Mouse (Mus musculus) hindbrain, embryonic 12.5 days (tissue): ENCODE measurements around the gene Pcnp. TPM values are rescaled to one million over a fixed set of nuclear protein-coding genes. Genes with fewer than 3 reads are reported as not detected.
"Not testable (repeated sequence)": the region's sequence is repeated elsewhere in the genome, so short reads cannot be mapped to it uniquely, and the experiment has no call there.

Experiments
- ATAC-seq: fragments of 200-750 bp; cut with Nextera tagmentation; 2 replicates; pipeline ENCODE4 v1.8.0; 2017; ENCODE audit warnings: moderate TSS enrichment; ENCODE audit not compliant: low FRiP score
- H3K27ac ChIP-seq: fragments of 300-500 bp; sonication (generic); 2 replicates; pipeline ENCODE4 v1.5.1; 2016; ENCODE audit warnings: mild to moderate bottlenecking
- H3K27me3 ChIP-seq: fragments of 300-500 bp; sonication (generic); 2 replicates; pipeline ENCODE4 v1.6.1; 2016; ENCODE audit warnings: mild to moderate bottlenecking
- H3K36me3 ChIP-seq: fragments of 300-500 bp; sonication (generic); 2 replicates; pipeline ENCODE4 v1.6.1; 2016; ENCODE audit warnings: mild to moderate bottlenecking
- H3K4me1 ChIP-seq: fragments of 300-500 bp; sonication (generic); 2 replicates; pipeline ENCODE4 v1.6.1; 2016
- H3K4me2 ChIP-seq: fragments of 300-500 bp; sonication (generic); replicated peaks from 2 replicates; pipeline ENCODE4 v1.6.1; 2016; ENCODE audit warnings: mild to moderate bottlenecking
- H3K4me3 ChIP-seq: fragments of 300-500 bp; sonication (generic); 2 replicates; pipeline ENCODE4 v1.5.1; 2016; ENCODE audit warnings: mild to moderate bottlenecking
- H3K9ac ChIP-seq: fragments of 300-500 bp; sonication (generic); 2 replicates; pipeline ENCODE4 v1.6.1; 2016; ENCODE audit warnings: mild to moderate bottlenecking, moderate library complexity
- H3K9me3 ChIP-seq: fragments of 300-500 bp; sonication (generic); replicated peaks from 2 replicates; pipeline ENCODE4 v1.6.1; 2016; ENCODE audit warnings: mild to moderate bottlenecking
- WGBS: fragments of 180-500 bp; shearing (Covaris S2); methylation state at CpG from one replicate; pipeline ENCODE4 v1.1.7; 2016; 5-methylcytosine and 5-hydroxymethylcytosine counted together
- polyA plus RNA-seq: library from polyadenylated mRNA; unstranded; fragments of >200 nt; fragmentation: Nextera tagmentation; extraction: Ambion mirVana; gene quantifications from 2 replicates; pipeline ENCODE4 v1.2.1, GENCODE M21; 2016

Gene Pcnp
- polyA plus RNA-seq, 1 experiment from 2014 or later = 270 TPM

DNA sequence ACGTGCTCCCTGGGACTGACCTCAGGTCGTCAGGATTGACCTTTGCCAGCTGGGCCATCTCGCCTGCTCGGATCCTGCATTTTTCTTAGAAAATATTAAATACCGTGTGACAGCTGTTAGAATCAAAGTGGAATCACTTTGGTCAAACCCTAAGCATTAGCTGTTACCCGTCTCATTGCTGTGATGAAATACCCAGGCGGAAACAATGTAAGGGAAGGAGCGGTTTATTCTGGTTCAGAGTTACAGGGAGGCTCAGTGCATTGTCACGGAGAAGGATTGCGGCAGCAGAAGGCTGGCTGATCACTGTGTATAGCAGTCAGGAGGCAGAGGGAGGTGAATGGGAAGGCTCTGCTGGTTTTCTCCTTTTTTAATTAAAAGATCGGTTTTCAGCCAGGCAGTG, 33.4 kb upstream of the Pcnp start:
- no peaks in the 10 kb centered on the region for H3K9me3 ChIP-seq
- H3K27ac ChIP-seq = no peak overlapping the region
- ATAC-seq = no peak
- no peak overlapping the region for H3K9ac ChIP-seq
- H3K4me1 ChIP-seq = no peaks in the 10 kb centered on the region
- H3K4me2 ChIP-seq = no peak overlapping the region
- whole genome bisulfite sequencing = 49% methylated on average over 11 of the region's 11 CpGs
- no peaks in the 10 kb centered on the region for H3K27me3 ChIP-seq
- no peaks in the 10 kb centered on the region for H3K36me3 ChIP-seq
- no peak overlapping the region for H3K4me3 ChIP-seq

DNA sequence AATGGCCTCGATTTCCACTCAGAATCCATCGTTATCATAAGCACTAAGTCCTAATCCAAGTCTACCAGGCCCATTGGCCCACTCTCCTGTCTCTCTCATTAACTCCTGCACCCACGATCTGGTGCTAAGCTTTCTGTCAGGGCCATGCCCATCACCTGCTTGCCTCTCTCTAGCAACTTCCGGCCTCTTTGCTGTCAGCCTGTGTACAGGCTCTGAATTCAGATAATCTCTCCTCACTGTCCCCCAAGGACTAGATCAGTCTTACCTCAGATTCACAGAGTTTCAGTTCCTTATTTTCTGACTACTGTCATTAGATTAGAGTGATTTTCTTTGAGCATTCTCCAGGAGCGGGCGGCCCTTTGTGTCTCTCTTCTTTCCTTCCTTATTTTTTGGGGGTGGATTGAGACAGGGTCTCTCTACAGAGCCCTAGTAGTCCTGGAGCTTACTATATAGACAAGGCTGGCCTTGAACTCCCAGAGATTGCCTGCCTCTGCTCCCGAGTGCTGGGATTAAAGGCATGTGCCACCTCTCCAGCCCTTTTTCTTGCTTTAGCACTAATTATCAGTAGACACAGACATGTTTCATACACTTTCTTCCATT, 32.6 kb upstream of the Pcnp start:
- no peaks in the 10 kb centered on the region for H3K9me3 ChIP-seq
- H3K4me2 ChIP-seq = no peak overlapping the region
- no peaks in the 10 kb centered on the region for H3K36me3 ChIP-seq
- H3K9ac ChIP-seq = no peak overlapping the region
- 78% methylated on average over 7 of the region's 7 CpGs for WGBS
- no peak overlapping the region for H3K4me3 ChIP-seq
- no peaks in the 10 kb centered on the region for H3K27me3 ChIP-seq
- no peak for ATAC-seq
- H3K27ac ChIP-seq = no peak overlapping the region
- no peaks in the 10 kb centered on the region for H3K4me1 ChIP-seq

DNA sequence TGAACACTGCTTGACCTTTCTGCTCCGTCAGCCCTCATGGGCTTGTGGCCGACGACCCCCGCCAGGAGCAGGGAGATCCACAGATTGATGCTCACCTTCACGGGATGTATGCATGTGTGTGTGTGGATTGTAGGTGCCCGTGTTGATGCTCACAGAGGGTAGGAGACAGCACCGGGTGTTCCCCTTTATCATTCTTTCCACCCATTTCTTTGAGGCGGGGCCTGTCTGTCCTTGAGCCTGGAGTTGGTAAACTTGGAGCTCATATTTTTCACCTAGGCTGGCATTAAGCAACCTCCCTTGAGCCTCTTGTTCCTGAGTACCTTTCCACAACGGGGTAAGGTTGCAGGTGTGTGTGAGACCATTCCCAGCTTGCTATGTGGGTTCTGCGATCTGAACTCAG, 28.6 kb upstream of the Pcnp start:
- no peak for ATAC-seq
- no peaks in the 10 kb centered on the region for H3K36me3 ChIP-seq
- H3K27ac ChIP-seq = no peak overlapping the region
- H3K9ac ChIP-seq = no peak overlapping the region
- H3K4me3 ChIP-seq = no peak overlapping the region
- H3K27me3 ChIP-seq = no peaks in the 10 kb centered on the region
- no peaks in the 10 kb centered on the region for H3K9me3 ChIP-seq
- H3K4me2 ChIP-seq = no peak overlapping the region
- H3K4me1 ChIP-seq = no peaks in the 10 kb centered on the region
- WGBS = 70% methylated on average over 10 of the region's 10 CpGs

DNA sequence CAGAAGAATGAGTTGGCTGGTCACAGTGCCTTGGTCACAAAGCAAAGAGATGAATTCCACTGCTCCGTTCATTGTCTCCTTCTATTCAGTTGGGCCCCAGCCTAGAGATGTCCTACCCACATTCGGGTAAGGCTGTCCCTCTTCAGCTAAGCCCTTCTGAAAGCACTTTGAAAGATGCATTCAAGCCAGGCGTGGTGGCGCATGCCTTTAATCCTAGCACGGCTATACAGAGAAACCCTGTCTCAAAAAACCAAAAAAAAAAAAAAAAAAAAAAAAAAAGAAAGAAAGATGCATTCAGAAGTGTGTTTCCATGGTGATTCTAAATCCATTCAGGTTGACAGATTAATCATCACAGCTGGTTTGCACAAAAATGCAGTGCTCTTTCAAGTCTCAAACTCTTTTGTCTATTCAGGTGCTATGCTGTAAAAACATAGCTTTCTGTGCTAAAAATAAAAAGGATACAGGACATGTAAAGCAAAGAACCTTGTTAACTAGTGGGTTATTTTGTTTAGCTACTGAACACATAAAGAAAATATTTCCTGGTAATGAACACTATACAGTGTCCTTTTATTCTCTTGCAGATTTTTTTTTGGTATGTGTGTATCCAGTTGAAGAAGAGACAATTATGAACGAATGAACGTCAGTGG, 27.5 kb upstream of the Pcnp start:
- Histone ChIP-seq H3K27me3 (no peaks in the 10 kb centered on the region), H3K36me3 (no peaks in the 10 kb centered on the region), H3K4me2 (no peak overlapping the region), H3K4me3 (no peak overlapping the region), H3K9ac (no peak overlapping the region), H3K27ac (no peak overlapping the region), H3K9me3 (no peaks in the 10 kb centered on the region), H3K4me1 (no peaks in the 10 kb centered on the region)
- 29% methylated on average over 7 of the region's 7 CpGs for WGBS
- peak; percentile 75 for ATAC-seq

DNA sequence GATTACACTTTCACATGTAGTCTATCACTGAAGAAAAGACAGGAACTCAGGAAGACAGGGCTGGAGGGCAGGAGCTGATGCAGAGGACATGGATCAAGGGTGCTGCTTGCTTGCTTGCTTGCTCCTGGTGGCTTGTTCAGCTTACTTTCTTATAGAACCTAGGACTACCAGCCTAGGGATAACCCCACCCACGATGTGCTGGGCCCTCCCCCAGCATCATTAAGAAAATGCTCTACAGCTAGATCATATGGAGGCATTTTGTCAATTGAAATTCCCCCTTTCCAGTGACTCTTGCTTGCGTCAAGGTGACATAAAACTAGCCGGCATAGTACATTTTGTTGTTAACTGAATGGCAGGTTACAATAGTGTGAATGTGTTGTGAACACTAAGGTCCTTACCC, 26.4 kb upstream of the Pcnp start:
- 88% methylated on average over 3 of the region's 3 CpGs for WGBS
- H3K4me1 ChIP-seq = no peaks in the 10 kb centered on the region
- H3K27ac ChIP-seq = no peak overlapping the region
- no peak overlapping the region for H3K9ac ChIP-seq
- H3K36me3 ChIP-seq = no peaks in the 10 kb centered on the region
- no peak overlapping the region for H3K4me2 ChIP-seq
- H3K27me3 ChIP-seq = no peaks in the 10 kb centered on the region
- no peak for ATAC-seq
- no peak overlapping the region for H3K4me3 ChIP-seq
- H3K9me3 ChIP-seq = no peaks in the 10 kb centered on the region

DNA sequence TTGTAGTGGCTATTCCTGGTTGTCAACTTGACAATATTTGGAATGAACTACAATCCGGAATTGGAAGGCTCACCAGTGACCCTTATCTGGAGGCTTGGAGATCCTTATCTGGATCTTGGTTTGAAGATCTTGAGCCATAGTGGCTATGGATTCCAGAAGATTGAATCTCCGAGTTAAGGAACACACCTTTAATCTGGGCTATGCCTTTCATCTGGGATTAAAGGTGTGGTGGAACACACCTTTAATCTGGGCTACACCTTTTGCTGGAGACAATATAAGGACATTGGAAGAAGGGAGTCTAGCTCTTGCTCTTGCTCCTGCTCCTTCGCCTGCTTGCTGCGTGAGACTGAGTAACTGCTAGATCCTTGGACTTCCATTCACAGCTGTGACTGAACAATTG, 18.5 kb upstream of the Pcnp start, which contains the start of gene Senp7:
Gene Senp7 (plus strand): TSS at position 301 of the 400 bp plus-strand sequence.
- H3K4me2 ChIP-seq, H3K27ac ChIP-seq, H3K4me3 ChIP-seq, H3K36me3 ChIP-seq, H3K27me3 ChIP-seq, ATAC-seq, H3K9me3 ChIP-seq, H3K9ac ChIP-seq, H3K4me1 ChIP-seq: not testable (repeated sequence)
- no CpG with 5 or more reads among the region's 4 CpGs for WGBS

DNA sequence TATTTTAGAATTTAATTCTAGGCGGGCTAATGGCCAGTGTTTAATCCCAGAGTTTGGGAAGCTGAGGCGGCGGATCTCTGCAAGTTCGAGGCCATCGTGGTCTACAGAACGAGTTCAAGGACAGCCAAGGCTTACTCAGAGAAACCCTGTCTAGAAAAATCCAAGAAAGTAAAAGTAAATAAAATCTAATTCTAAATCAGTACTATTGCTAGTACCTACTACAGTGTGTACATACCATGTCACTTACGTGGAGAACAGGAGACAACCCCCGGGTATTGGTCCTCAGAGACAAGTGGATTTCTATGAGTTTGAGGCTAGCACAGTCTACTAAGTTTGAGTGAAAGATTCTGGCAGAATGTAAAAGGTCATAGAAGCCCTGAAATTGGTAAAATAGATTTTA, 8.6 kb upstream of the Pcnp start:
- H3K36me3 ChIP-seq = peaks cover 14% of the 10 kb centered on the region
- WGBS = 36% methylated on average over 8 of the region's 8 CpGs
- peak overlapping the region; percentile 88 for H3K27ac ChIP-seq

DNA sequence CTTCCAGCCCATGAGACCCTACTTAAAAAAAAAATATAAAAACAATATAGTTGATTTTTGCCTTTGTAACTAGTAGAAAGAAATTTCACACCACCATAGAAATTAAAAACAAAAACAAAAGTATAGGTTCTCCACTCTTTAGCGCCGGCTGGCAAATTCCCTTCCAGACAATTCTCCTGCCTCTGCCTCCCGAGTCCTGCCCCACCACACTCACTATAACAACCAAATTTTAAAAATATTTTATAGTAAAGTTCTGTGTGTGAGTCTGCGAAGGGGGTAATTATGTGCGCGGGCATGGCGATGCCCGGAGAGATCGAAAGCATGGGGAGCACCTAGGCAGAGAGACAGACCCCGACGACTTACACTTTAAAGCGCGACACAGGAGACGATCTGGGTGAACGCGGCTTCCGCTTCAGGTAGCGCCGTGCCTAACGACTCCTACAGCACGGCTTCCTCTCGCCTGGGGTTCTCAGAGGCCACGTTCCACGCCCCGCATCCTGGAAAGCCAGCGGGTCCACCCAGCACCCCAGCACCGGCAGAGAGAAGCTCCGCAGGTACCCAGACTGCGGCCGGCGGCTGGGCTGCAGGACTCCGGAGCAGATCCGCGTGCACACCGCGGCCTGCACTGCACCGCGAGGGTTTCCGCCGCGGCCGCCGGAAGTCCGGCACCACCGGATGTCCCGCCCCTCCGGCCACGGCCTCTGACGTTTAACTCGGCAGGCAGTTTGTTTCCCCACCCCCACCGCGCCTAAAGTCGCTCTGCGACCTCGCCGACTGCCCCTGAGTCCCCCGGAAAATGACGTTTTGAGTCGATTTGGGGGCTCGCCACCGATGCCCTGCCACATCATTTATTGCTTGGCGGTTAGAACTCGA, 7.8 kb upstream of the Pcnp start, which contains the start of gene Trmt10c:
Gene Trmt10c (minus strand): TSS at position 682 of the 873 bp plus-strand sequence.
- under 1% methylated on average over 61 of the region's 63 CpGs for WGBS
- Histone ChIP-seq H3K9me3 (no peaks in the 10 kb centered on the region), H3K36me3 (peaks cover 21% of the 10 kb centered on the region), H3K4me2 (peak within 1 kb of the TSS; percentile 66), H3K27me3 (no peaks in the 10 kb centered on the region), H3K4me3 (peak within 1 kb of the TSS; percentile 91), H3K9ac (peak within 1 kb of the TSS; percentile 85), H3K27ac (peak within 1 kb of the TSS; percentile 88), H3K4me1 (peaks cover 9% of the 10 kb centered on the region)
- peak; percentile 100 for ATAC-seq

More for the DNA sequence above, 8.6 kb upstream of the Pcnp start:
- ATAC-seq = peak; percentile 59
- peak overlapping the region; percentile 66 for H3K4me2 ChIP-seq
- H3K9ac ChIP-seq = peak overlapping the region; percentile 85
- no peaks in the 10 kb centered on the region for H3K9me3 ChIP-seq
- H3K4me1 ChIP-seq = peaks cover 9% of the 10 kb centered on the region
- no peaks in the 10 kb centered on the region for H3K27me3 ChIP-seq
- peak overlapping the region; percentile 91 for H3K4me3 ChIP-seq

DNA sequence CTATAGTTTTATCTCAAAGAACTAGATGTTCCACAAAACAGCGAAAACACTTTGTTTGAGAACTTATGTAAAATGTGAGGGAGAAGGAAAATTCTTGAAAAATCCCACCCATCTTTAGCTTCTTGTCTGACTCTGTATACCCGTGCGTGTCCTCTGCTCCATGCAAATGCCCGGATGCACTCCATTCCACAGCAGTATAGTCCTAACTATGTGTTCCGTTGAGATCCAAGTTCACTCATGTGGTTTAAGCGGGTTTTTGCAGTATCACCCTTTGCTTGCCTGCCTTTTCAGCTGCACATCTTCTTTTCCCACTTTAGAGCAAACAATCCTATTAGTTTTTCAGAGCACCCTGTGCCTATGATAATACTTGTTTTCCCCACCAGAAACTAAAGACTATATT, 7.0 kb upstream of the Pcnp start:
- no peak overlapping the region for H3K27ac ChIP-seq
- H3K36me3 ChIP-seq = peaks cover 29% of the 10 kb centered on the region
- 71% methylated on average over 6 of the region's 6 CpGs for WGBS
- H3K9me3 ChIP-seq = no peaks in the 10 kb centered on the region
- H3K27me3 ChIP-seq = no peaks in the 10 kb centered on the region
- H3K4me1 ChIP-seq = peaks cover 9% of the 10 kb centered on the region
- peak overlapping the region; percentile 91 for H3K4me3 ChIP-seq
- peak overlapping the region; percentile 66 for H3K4me2 ChIP-seq
- no peak for ATAC-seq
- peak overlapping the region; percentile 85 for H3K9ac ChIP-seq

DNA sequence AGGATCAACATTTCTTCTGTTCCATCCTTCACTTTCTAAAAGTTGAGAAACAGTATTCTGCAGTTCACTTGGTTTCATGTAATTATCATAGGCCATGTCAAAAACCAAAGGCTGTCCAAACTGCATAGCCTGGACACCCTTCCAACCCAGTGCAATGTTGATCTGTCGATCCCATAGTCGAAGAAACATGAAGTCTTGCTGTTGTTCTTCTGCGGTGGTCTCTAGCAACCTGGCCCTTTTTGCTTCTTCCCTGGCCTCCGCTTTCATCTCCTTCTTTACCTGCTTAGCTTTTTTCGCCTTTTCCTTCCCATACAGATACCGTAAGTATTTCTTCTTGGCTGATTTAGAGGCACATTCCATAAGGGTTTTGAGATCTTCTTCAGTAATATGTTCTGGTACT, 5.0 kb upstream of the Pcnp start:
- Histone ChIP-seq H3K9ac (no peak overlapping the region), H3K4me1 (peaks cover 18% of the 10 kb centered on the region), H3K27me3 (no peaks in the 10 kb centered on the region), H3K36me3 (peaks cover 29% of the 10 kb centered on the region), H3K9me3 (no peaks in the 10 kb centered on the region), H3K4me3 (no peak overlapping the region), H3K4me2 (no peak overlapping the region), H3K27ac (no peak overlapping the region)
- 98% methylated on average over 6 of the region's 6 CpGs for WGBS
- ATAC-seq = no peak

DNA sequence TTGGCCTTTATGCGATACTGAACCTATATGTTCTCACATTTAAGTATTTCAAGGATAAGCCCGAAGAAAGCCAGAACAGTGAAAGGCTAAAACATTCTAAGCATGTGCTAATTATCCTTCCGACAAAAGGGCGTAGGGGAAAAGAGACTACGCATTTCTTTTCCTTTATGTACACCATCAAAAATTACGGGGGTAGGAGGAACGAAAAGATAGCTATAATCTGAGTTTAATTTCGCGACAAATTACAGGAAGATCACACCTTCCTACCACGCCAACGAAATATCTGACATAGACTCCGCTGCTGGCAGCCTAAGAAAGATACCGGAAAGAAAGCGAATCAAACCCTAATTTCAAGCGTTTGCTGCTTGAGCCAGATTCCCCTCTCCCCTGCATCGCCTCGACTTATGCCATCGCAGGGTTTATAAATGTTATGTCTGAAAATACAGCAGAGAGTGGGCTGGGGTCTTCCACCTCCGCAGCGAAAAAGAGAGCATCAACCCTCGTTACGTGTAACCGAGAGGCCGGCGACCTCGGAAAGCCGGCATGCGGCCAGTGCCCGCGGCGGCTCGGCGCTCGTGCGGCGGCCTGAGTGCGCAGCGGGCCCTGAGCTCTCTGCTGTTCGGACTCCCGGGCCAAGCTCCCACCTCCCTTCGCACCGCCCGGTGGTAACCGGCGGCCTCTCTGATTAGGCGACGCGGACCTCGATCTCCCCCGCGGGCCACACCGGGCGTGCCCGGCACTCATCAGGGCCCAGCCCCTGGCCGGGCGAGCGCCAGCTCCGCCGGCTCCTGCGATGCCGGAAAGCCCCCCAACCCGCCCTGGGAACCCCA, 602 bp downstream of the Pcnp start:
- Histone ChIP-seq H3K4me2 (peak overlapping the region; percentile 79), H3K27ac (peak overlapping the region; percentile 90), H3K27me3 (no peaks in the 10 kb centered on the region), H3K9me3 (no peaks in the 10 kb centered on the region), H3K4me1 (peaks cover 20% of the 10 kb centered on the region), H3K36me3 (peaks cover 28% of the 10 kb centered on the region), H3K9ac (peak overlapping the region; percentile 92), H3K4me3 (peak overlapping the region; percentile 90)
- WGBS = under 1% methylated on average over 61 of the region's 62 CpGs
- peak; percentile 91 for ATAC-seq
